Mouse (Mus musculus) right cerebral cortex, postnatal 36 days (tissue): ENCODE results near the gene H6pd.
A peak's percentile ranks its signal among the peaks of the same experiment; 100 is the strongest.
"Not testable (repeated sequence)": the region's sequence is repeated elsewhere in the genome, so short reads cannot be mapped to it uniquely, and the experiment has no call there.

ENCODE experiments used
- DNase-seq, 2 experiments: peaks; one replicate each; pipeline ENCODE4 v3.0.0; 2022; ENCODE audit warnings: low spot score in 2 of 2, mixed read lengths in 1 of 2

H6pd gene

DNA sequence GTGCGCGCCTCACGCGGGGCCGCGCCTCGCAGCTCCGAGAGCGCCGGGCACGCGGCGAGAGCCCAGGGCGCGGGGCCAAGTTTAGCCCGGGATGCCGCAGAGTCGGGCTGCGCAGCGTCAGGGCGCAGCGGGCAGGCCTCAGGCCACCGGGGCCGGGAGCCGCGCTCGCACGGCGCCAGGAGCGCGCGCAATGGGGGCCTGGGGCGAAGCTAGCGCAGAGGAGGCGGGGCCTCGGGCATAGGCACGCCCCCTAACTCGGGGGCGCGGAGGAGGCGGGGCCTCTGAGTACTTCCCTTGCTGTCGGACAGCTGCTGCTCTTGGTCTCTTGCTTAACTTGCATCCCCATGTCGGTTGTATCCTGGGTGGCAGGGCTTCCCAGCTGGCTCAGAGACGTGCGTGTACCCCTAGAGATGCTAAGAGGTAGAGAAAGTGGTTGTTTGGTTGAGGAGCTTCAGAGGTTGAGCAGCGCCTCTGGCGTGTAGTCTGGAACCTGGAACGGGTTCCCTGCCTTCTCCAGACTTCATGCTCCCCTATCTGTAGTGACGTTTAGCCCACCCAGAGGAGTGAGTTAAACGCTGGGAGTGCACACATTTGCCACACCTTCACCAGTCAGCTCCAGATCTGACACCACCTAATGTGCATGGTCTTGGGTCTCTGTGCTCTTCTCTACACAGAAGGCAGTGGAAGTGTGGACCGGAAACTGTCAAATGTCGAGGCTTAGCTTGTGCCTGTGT, at the start of gene H6pd:
Gene H6pd (minus strand): TSS at position 171 of the 734 bp plus-strand sequence.
- peak; percentile 73 to 82 for DNase-seq

DNA sequence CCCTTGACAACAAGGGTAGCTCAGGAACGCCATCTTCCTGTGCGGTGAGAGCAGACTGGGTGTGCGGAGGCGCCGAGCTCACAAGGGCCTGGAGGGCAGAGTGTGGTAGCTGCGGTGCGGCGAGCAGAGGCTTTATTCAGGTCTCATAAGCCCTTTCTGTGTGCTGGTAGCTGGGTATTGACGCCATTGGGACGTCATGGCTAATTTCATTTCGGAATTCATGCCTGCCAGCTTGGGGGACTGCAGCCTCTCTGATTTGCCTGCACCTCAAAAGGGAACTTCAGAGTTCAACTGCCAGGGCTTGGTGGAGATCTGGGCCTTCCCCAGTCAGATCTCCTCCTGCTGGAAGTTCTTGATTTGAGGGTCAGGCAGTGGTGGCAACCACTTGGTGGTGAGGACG, 48.9 kb upstream of the H6pd start:
- DNase-seq = no peak

DNA sequence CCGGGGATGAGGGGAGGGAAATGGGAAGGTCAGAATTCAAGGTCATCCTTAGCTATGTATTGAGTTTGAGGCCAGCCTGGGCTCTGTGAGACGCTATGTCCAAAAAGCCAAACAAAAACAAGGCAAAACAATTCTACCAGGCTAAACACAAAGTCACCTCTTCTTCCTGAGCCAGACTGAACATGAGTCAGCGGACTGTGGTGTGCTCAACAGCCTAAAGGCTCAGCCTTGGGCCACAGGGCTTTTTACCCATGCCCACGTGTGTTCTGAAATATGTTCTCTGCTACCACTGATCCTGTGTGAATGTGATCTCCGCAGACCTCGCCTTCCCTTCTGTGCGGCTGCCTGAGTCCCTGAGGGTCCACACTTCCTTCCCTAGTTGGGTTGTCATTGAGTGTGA, 47.3 kb upstream of the H6pd start:
- DNase-seq = no peak

DNA sequence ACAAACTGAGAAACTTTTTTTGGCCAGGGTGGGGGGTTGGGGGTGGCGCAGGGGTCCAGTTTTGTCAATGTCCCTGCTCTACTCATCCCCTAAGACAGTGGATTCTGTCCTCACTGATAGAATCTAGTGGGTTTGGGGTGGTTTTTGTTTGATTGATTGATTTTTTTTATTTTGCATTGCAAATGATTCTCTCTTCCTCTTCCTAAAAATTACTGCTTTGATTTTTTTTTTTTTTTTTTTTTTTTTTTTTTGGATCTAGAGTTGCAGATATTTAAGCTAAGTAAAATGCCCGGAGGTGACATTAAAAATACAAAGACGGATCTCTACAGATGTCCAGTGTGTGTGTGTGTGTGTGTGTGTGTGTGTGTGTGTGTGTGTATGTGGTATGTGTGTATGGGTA, 43.6 kb upstream of the H6pd start:
- no peak for DNase-seq

DNA sequence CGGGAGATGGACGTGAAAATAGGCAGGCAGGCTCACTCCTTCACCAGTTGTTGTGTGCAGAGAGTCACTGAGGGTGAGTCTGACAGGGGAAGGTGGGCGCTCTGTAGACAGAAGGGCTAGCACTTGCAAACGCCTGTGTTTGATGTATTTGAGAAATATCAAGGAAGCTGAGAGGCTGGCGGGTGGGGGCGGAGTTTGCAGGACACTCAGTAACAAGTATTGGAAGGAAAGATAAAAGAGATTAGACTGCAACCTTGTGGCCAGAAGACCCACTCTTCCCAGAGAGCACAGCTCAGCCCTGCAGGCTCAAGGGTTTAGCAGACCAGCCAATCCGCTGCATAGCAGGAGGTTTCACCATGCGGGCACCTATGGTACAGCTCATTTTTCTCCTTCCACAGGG, 42.7 kb upstream of the H6pd start:
- DNase-seq = no peak

DNA sequence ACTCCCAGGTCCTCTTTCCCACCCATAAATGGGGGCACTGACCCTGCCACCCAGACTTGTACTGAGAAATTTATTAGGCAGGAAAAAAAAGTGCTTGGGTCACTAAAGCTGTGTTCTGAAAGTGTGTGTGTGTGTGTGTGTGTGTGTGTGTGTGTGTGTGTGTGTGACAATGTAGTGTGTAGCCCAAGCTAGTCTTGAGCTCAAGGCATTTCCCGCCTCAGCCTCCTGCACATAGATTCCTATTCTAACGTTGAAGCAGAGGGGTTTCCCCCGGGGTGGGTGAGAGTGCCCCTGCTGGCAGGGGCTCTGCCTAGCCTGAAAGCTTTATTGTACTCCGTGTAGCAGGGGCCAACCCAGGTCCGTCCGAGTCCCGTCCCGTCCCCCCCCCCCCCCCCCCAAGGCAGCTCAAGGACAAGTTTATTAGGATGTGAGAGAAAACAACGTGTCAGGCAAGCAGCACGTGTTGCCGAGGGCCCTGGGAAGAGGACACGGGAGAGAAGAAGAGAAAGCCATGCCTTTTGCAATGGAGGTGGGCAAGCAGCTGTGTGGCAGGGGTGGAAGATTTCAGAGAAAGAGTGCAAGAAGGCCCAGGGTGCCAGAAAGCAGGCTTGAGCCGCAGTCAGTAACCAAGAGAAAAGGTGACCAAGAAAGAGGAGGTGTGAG, 40.9 kb upstream of the H6pd start:
- DNase-seq = no peak

DNA sequence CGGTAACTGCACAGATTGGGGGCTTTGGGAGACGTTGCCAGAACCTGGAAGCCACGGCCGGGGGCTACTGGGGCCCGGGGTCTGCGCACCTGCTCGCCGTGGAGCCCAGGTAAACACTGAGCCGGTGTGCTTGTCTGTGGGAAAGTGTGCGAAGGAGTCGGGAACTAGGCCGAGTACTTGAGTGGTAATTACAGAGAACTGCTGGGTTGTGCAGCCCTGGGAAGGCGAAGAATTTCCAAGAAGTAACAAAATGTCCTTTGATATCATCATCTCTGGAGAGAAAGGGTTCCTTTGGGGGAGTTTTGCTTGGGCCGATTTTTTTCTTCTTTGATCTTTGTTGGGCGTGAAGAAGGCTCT, 40.3 kb upstream of the H6pd start:
- no peak for DNase-seq

DNA sequence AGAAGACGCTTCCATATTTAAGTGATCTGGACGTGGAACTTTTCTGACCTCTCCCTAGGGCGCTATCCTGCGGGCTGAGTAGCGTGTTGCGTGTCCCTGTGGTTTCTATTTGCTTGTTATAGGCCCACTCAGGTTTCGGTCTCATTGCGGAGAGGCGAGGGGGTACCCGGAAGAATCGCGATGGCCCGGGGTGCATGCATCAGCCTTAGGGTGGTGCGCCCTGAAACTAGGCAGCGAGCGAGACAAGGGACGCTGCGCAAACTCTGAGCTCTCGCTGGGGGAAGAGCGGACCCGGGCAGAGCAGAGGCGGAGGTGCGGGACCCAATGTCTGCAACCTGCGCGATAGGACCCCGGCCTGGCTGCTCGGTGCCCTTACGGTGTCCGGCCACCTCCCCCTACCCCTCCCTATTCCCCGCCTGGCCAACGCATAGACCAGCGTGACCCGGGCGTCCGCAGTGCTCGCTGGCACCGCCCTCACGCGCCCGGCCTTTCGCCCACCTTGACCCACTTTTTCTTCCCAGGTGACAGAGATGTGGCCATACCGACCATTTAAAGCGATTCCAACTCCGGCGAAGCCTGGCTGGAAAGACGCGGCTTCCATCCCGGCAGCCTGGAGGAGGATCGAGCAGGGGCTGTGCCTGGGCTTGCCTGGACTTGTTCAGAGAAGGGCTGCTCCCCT, 39.8 kb upstream of the H6pd start:
- no peak for DNase-seq

DNA sequence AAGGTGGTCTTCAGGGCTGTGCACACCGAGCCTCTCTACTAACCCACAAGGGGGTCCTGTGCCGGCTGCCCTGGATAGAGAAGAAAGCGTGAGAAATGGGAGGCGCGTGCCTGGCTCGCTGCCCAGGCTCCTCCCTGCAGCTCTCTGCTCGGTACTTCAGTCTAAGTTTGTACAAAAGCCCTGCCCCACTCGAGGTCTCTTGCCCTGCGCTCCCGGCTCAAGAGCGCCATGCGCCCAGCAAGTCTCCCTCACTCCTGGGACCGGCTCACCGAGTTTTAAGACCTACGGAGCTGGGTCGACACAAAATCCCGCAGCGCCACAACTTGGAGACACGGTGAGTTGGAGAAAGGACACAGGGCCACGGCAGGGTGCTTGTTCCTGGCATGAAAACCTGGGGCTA, 39.2 kb upstream of the H6pd start:
- no peak for DNase-seq

DNA sequence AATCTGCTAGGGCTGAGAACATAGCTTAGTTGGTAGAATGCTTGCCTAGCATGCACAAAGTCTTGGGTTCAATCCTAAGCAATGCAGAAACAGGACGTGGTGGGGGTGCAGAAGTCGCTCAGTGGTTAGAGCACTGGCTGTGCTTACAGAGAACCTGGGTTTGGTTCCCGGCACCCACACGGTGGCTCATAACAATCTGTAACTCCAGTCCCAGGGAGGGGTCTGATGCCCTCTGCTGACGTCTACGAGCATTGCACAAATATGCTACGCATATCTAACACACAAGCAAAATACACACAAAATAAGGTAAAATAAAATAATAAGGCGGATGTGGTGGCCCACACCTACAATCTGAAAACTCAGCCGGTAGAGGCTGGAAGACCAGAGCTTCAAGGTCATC, 34.8 kb upstream of the H6pd start:
- DNase-seq = no peak

DNA sequence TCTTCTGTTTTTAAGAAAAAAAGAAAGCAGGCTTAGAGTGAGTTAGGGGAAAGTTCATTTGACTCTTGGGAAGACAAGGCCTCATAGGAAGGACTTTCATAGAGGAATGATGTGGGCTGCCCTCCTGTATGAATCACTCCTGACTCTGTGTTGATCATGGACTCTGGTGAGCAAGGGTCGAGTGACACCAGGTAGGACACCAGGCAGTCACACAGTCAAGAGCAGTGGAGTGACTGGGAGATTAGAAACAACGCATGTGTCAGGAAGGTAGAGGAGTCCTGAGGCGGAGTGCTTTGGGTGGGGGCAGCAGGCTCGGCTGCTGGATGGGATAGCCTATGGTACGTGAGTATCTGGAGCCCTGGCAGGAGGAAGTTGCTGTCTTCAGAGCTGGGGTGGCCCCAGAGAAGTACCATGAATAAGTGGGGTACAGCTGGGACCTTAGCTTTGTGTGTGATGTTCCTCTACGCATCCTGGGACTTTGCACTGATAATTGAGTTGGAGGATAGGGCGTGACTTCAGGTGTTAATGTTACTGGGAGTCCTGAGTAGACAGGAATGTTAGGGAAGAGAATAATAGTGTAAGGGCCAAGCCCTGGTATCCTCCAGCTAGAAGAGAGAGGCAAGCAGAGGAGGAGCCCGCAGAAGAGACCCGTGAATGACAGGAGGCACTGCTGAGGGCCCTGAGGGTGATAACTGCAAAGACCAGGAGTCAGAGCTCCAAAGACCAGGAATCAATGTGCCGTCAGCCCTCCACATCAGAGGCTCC, 32.7 kb upstream of the H6pd start:
- no peak for DNase-seq

DNA sequence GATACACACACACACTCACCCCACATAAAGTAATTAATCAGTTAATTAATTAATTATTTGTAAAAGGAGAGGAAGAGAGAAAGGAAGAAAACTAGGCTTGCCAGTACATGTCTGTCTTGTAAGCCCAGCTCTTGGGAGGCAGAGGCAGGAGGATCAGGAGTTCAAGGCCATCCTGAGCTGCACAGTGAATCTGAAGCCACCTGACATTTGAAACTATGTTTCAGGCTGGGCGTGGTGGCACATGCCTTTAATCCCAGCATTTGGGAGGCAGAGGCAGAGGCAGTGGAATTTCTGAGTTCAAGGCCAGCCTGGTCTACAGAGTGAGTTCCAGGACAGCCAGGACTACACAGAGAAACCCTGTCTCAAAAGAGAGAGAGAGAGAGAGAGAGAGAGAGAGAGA, 32.0 kb upstream of the H6pd start:
- DNase-seq = not testable (repeated sequence)

DNA sequence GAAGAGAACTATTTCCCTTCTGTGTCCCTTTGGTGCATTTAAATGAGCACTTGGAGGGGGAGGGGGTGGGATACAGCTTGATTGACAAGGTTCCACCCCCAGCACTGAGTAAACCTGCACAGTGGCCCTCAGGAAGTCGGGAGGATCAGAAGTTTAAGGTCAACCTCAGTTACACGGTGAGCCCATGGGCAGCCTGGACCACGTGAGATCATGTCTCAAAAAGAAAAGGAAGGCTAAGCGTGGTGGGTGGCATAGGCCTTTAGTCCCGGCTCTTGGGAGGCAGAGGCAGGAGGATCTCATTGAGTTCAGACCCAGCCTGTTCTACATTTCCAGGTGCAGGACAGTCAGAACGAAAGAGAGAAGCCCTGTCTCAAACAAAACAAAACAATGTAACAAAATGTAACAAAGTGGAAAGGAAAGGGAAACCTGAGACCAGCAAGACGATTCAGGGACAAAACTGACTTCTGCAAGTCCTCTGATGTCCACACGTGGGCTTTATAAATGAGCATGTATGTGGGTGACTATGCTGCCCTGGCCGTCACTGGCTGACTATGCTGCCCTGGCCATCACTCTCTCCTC, 31.3 kb upstream of the H6pd start:
- DNase-seq = no peak

DNA sequence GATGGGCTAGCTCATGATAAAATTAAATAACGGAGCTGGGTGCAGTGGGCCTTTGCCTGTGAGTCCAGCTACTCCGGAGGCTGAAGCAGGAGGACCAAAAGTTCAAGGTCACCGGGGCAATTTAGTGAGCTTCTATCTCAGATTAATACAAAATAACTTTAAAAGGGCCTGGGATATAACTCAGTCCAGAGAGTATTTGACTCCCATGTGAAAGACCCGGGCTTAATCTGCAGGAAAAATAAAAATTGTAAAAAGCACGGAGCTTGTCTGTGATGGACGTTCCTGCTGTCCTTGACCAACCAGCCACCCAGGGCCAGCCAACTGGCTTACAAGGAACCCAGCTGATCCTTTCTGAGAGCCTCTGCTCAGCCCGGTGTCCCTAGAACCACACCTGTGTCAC, 29.7 kb upstream of the H6pd start:
- DNase-seq = no peak

DNA sequence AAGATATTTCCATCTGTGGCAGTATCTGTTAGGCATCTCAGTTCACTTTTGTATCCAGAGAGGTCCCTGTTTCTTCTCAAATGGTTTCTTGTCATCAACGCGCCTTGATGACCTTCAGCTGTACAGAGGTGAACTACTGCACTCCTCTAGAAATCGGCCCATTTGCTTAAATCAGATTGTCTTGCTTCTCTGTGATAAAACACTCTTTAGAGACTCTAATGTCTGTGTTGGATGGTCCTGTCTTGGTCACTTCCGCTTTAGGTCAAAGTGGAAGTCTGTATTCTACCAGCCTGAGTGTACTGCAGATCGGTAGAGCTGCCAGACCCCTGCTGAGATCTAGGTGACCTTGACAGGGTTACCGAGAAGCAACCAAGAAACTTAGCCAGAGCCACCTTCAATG, 27.3 kb upstream of the H6pd start:
- no peak for DNase-seq

DNA sequence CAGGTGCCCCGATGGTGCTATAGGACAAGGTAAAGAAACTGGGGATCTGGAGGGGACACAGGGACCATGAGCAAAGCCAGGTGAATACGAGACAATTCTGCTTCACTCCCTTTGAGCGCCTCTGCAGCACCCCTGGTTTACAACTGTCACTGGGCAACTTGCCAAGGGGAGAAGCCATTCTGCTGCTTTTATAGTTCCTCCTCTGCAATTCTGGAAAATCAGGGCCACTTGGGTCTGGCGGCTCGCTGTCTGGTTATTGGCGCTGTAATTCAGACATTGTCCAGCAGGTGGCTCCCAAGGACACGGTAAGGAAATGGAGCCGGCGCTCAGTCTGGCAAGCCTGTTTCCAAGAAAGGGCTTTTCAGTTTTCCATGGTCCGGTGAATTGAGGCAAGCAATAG, 26.5 kb upstream of the H6pd start:
- DNase-seq = peak; percentile 67 to 78

DNA sequence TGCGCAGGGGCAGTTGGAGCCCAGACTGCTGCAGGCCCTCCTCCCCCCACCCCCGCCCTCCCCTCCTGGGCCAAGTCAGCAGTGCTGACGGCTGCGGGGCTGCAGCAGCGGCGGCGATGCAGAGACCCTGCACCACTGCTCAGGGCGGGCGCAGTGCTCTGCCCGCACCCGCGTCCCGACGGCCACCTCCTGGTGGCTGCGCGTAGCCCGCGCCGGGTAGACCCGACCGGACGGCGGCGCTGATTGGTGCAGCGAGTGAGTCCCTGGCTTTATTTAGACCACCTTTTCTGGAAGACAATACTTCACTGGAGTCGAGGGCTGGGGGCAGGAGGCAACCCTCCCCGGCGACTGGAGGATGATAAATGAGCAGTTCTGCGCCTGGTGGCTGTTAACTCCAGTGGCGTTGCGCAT, 24.4 kb upstream of the H6pd start:
- DNase-seq = no peak

DNA sequence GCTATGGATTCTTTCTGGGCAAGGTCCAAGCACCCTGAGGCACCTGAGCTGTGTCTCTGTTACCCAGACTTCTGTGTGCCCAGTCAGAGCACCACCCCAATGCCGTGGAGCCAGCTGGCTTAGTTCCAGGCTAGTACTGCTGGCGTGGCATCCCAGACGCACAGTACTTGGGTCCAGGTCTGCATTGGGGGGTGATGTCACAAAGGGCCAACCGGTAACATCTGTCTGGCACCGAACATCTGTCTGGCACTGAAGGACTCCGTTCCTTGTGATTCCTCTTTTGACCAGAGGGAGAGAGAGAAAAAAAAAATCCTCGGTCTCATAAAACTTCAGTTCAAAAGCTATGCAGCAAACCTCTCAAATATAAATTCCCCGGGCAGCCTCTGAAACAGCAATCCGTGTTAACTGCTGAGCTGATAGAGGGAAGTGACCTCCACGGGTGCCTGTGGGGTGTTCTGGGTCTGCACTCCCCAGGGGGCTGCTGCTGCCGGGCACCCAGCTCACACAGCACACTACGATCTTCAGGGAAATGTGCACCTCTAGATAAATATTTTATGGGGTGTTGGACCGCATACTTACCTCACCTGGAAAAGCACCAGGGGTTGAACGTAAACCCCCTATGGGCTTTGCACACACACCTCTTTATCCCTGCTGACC, 22.5 kb upstream of the H6pd start:
- DNase-seq = no peak

DNA sequence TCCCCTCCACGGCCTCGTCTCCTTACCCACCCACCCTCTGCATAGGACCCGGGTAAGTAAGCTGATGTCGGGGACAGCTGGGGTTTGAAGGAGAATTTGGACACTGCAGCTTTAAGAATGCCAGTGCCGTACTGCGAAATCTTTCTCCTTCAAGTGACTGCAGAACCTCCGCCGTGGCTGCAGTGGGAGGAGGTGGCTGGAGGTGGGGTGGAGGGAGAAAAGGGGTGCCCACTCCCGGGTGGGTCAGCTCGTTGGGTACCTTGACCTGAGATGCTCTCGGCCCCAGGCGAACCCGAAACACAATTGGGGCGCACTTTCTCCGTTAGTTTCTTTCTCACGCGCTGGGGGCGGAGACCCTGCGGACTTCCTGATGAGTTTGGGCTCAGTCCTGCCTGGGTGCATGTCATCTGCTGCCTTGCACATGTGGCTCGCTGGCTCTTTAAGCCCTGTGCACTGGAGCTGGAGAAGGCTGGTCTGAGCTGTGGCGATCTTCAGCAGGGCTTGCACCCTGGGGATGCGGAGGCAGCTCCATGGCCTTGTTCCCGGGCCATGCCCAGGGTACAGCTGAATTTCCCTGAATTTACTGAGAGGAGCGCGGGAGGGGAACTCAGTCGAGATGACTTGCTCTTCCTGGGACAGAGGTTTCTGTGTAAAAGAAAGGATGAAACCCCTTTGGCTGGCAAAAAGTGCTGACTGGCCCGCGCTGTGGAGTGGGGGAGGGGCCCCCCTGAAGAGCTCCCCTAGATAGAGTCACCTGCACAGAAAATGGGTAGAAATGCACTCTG, 21.8 kb upstream of the H6pd start:
- DNase-seq = peak in 1 of 2 experiments; percentile 32

DNA sequence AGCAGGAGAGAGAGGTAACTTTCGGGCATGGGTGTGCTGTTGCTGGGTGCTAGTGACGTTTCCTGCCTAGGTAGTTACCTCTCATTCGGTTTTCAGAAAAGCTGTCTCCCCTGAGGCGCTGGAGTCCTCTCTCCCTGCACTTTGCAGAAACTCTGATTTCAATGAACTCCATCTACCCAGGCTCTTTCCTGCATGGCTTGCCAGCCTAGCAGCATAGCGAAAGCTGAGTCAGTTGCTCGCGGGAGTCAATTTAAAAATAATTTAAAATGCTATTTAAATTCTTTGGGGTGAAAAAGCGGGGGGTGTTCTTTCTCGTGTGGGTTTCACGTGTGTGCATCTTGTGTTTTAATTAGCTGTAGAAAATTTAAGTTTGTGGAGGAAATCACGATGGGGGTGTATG, 21.1 kb upstream of the H6pd start:
- peak; percentile 33 to 47 for DNase-seq

DNA sequence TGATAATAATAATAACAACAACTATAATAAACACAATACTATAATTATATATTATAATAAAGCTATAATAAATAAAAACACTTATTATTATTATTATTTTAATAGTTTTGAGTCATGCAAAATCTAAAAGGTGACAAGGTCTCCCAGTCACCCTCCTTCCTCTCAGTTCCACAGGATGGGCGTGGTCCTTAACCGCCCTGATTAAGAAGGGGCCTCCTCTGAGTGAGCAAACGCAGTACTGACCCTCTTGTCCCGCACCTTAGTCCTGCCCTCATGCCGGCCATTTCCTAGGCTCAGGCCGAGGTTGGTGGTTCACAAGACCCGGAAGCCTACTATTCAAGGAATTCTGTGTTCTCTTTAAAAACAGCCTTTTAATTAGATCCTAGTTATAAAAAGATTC, 14.7 kb upstream of the H6pd start:
- no peak for DNase-seq
